ENCODE assay signal across 14 mouse cellular contexts in genomic region chr5:112050046-112050782, GRCm38 (mm10).
DNase-seq lines count a peak whose midpoint lies in the region; ATAC-seq and TF ChIP-seq lines count a peak whose summit lies in the region.
"Had no signal": no experiment of that assay in that cellular context is flagged by ENCODE, and none has a peak within 500 bp of the region (broad histone marks: within the 10 kb centered on the region; RNA-seq: fewer than 3 reads in every experiment).

No protein-coding gene starts in this region.

- WGBS in hindbrain, embryonic 15.5 days = 40% methylated on average over 16 of the region's 16 CpGs
- WGBS in thymus, adult 2 months = 42% methylated on average over 16 of the region's 16 CpGs

- no peak for TF ChIP-seq CTCF in thymus, adult 2 months (IDR thresholded peaks at IDR 0.05; ENCODE audit: borderline replicate concordance, control insufficient read depth, extremely low read depth, insufficient read depth, low read length, poor library complexity)

- 0 out of 2 replicates have a peak, but pooled peaks have one; percentile 52 for ATAC-seq in frontal cortex, adult (ENCODE audit: low TSS enrichment)
- peak; percentile 28; the same call in 1 of the 2 replicates for ATAC-seq in hindbrain, embryonic 15.5 days (ENCODE audit: low FRiP score, low read depth)
- ATAC-seq: intestine, embryonic 15.5 days had no signal

- peaks cover 13% of the 10 kb centered on the region for H3K4me1 ChIP-seq in hindbrain, embryonic 15.5 days (replicated peaks)
- no peaks in the 10 kb centered on the region for H3K4me1 ChIP-seq in thymus, adult 2 months (replicated peaks; ENCODE audit: control insufficient read depth, insufficient read depth, low read length)
- H3K4me1 ChIP-seq: intestine, embryonic 15.5 days had no signal

- no peak overlapping the region for H3K9ac ChIP-seq in hindbrain, embryonic 15.5 days
- H3K9ac ChIP-seq: intestine, embryonic 15.5 days; lung, embryonic 14.5 days; neural tube, embryonic 13.5 days had no signal

- no peak overlapping the region for H3K4me3 ChIP-seq in hindbrain, embryonic 15.5 days
- H3K4me3 ChIP-seq in thymus, adult 2 months (ENCODE audit: control insufficient read depth, insufficient read depth, low read length) = no peak overlapping the region
- H3K4me3 ChIP-seq: intestine, embryonic 15.5 days; neural tube, embryonic 13.5 days had no signal

- H3K4me2 ChIP-seq in hindbrain, embryonic 15.5 days = no peak overlapping the region
- H3K4me2 ChIP-seq: intestine, embryonic 15.5 days; lung, embryonic 14.5 days; neural tube, embryonic 13.5 days had no signal

- H3K36me3 ChIP-seq in hindbrain, embryonic 15.5 days = no peaks in the 10 kb centered on the region
- H3K36me3 ChIP-seq in thymus, adult 2 months (ENCODE audit: control insufficient read depth, insufficient read depth, low read length) = no peaks in the 10 kb centered on the region
- H3K36me3 ChIP-seq: intestine, embryonic 15.5 days; neural tube, embryonic 13.5 days had no signal

- no peaks in the 10 kb centered on the region for H3K9me3 ChIP-seq in hindbrain, embryonic 15.5 days
- H3K9me3 ChIP-seq: intestine, embryonic 15.5 days; neural tube, embryonic 13.5 days had no signal

- no peak overlapping the region; the same call in 1 of the 2 replicates for H3K27ac ChIP-seq in hindbrain, embryonic 15.5 days (replicated peaks)
- no peak overlapping the region for H3K27ac ChIP-seq in thymus, adult 2 months (ENCODE audit: control insufficient read depth, insufficient read depth, low read length)
- H3K27ac ChIP-seq: intestine, embryonic 15.5 days; neural tube, embryonic 13.5 days had no signal

- H3K27me3 ChIP-seq in hindbrain, embryonic 15.5 days = no peaks in the 10 kb centered on the region
- H3K27me3 ChIP-seq in thymus, adult 2 months (ENCODE audit: control insufficient read depth, insufficient read depth, low read length) = no peaks in the 10 kb centered on the region
- H3K27me3 ChIP-seq: intestine, embryonic 15.5 days had no signal

- DNase-seq in frontal cortex, postnatal 25 days (ENCODE audit: low spot score in 2 of 2) = no peak
- DNase-seq in right cerebral cortex, adult 18-20 months = peak; percentile 26
- no peak for DNase-seq in right cerebral cortex, postnatal 4 days
- no peak for DNase-seq in ovary, adult 18-20 months (ENCODE audit: low spot score)
- DNase-seq in thymus, adult 2 months = no peak
- no peak for DNase-seq in spleen, postnatal 14 days (ENCODE audit: low spot score in 2 of 2)
- DNase-seq: adrenal gland, postnatal 25 days; cerebellum, adult 2 months; kidney, postnatal 25 days had no signal

- no peak for TF ChIP-seq POLR2A in thymus, adult 2 months (IDR thresholded peaks at IDR 0.05; ENCODE audit: control insufficient read depth, extremely low read depth, insufficient read depth, low read length, poor library complexity)
